In genomic region chr1:171957411-171957810, GRCm38 (mm10) we compare ENCODE assay signal across 20 mouse cellular contexts. TPM values are rescaled to one million over a fixed set of nuclear protein-coding genes. Genes with fewer than 3 reads are reported as not detected.
DNase-seq lines count a peak whose midpoint lies in the region; ATAC-seq and TF ChIP-seq lines count a peak whose summit lies in the region.
"Had no signal": no experiment of that assay in that cellular context is flagged by ENCODE, and none has a peak within 500 bp of the region (broad histone marks: within the 10 kb centered on the region; RNA-seq: fewer than 3 reads in every experiment).

No protein-coding gene starts in this region.

- no peaks in the 10 kb centered on the region for H3K27me3 ChIP-seq in heart, embryonic 10.5 days (ENCODE audit: insufficient read depth, poor library complexity, severe bottlenecking)
- no peaks in the 10 kb centered on the region for H3K27me3 ChIP-seq in megakaryocyte, embryonic 14.5 days (replicated peaks)
- H3K27me3 ChIP-seq in forebrain, embryonic 16.5 days (replicated peaks; ENCODE audit: control insufficient read depth, insufficient read depth, low read length) = no peaks in the 10 kb centered on the region
- H3K27me3 ChIP-seq: hindbrain, embryonic 12.5 days had no signal

- no peak overlapping the region for H3K9ac ChIP-seq in forebrain, embryonic 16.5 days (replicated peaks; ENCODE audit: low read depth, low read length)
- H3K9ac ChIP-seq: hindbrain, embryonic 12.5 days; liver, postnatal 0 days had no signal

- ATAC-seq in forebrain, embryonic 16.5 days = no peak
- ATAC-seq: forebrain, embryonic 14.5 days; intestine, embryonic 16.5 days; liver, postnatal 0 days; midbrain, embryonic 16.5 days had no signal

- TF ChIP-seq CTCF in bone marrow macrophage, adult 2 months (IDR thresholded peaks at IDR 0.05; ENCODE audit: low read depth, low read length) = no peak

- 71% methylated on average over 2 of the region's 2 CpGs for WGBS in heart, embryonic 10.5 days
- WGBS in forebrain, embryonic 16.5 days = 93% methylated on average over 2 of the region's 2 CpGs

- H3K36me3 ChIP-seq in heart, embryonic 10.5 days = no peaks in the 10 kb centered on the region
- H3K36me3 ChIP-seq in megakaryocyte, embryonic 14.5 days (replicated peaks; ENCODE audit: low read length) = no peaks in the 10 kb centered on the region
- no peaks in the 10 kb centered on the region for H3K36me3 ChIP-seq in forebrain, embryonic 16.5 days (ENCODE audit: control insufficient read depth, insufficient read depth)
- H3K36me3 ChIP-seq: hindbrain, embryonic 12.5 days had no signal

- H3K27ac ChIP-seq in heart, embryonic 10.5 days = no peak overlapping the region
- H3K27ac ChIP-seq in bone marrow macrophage, adult 2 months (ENCODE audit: insufficient read depth, low read depth, low read length) = peak overlapping the region; percentile 45
- no peak overlapping the region for H3K27ac ChIP-seq in forebrain, embryonic 16.5 days (ENCODE audit: low read length)
- H3K27ac ChIP-seq: hindbrain, embryonic 12.5 days; layer of hippocampus, adult 2 months; stomach, postnatal 0 days had no signal

- TF ChIP-seq POLR2A in bone marrow macrophage, adult 2 months (IDR thresholded peaks at IDR 0.05; ENCODE audit: borderline replicate concordance, low read depth, low read length) = no peak

- no peaks in the 10 kb centered on the region for H3K4me1 ChIP-seq in heart, embryonic 10.5 days
- H3K4me1 ChIP-seq in bone marrow macrophage, adult 2 months (ENCODE audit: control insufficient read depth, insufficient read depth, low read length) = peaks cover 13% of the 10 kb centered on the region
- H3K4me1 ChIP-seq in megakaryocyte, embryonic 14.5 days = peaks cover 7% of the 10 kb centered on the region
- H3K4me1 ChIP-seq in forebrain, embryonic 16.5 days (replicated peaks; ENCODE audit: control insufficient read depth, insufficient read depth, low read length) = no peaks in the 10 kb centered on the region
- H3K4me1 ChIP-seq: hindbrain, embryonic 12.5 days had no signal

- no peak overlapping the region for H3K4me3 ChIP-seq in heart, embryonic 10.5 days
- H3K4me3 ChIP-seq in bone marrow macrophage, adult 2 months (ENCODE audit: insufficient read depth, low read length) = no peak overlapping the region
- peak overlapping the region; percentile 16 for H3K4me3 ChIP-seq in megakaryocyte, embryonic 14.5 days (replicated peaks)
- no peak overlapping the region for H3K4me3 ChIP-seq in forebrain, embryonic 16.5 days (replicated peaks; ENCODE audit: low read length)
- H3K4me3 ChIP-seq: erythroblast, embryonic 14.5 days; hindbrain, embryonic 12.5 days; layer of hippocampus, adult 2 months had no signal

- peak; percentile 66 for DNase-seq in heart, embryonic 10.5 days (ENCODE audit: low spot score)
- no peak for DNase-seq in heart, postnatal 10 days
- DNase-seq in CD4-positive, CD25-positive, alpha-beta regulatory T cell, adult 2 months (ENCODE audit: low read depth, low spot score) = peak; percentile 36
- no peak for DNase-seq in left cerebral cortex, postnatal 10 days (ENCODE audit: extremely low spot score in 1 of 2, low spot score in 2 of 2)
- DNase-seq in cerebellum, adult 9-11 months = no peak
- DNase-seq: cerebellum, adult 18-20 months; gastrocnemius, postnatal 36 days; liver, postnatal 0 days; thymus, postnatal 4 days had no signal

- H3K4me2 ChIP-seq in forebrain, embryonic 16.5 days (ENCODE audit: low read length) = no peak overlapping the region
- H3K4me2 ChIP-seq: hindbrain, embryonic 12.5 days had no signal

- H3K9me3 ChIP-seq in heart, embryonic 10.5 days = no peaks in the 10 kb centered on the region
- H3K9me3 ChIP-seq in megakaryocyte, embryonic 14.5 days = peaks cover 3% of the 10 kb centered on the region; the same call in 1 of the 2 replicates
- H3K9me3 ChIP-seq in forebrain, embryonic 16.5 days (ENCODE audit: control insufficient read depth, low read length) = no peaks in the 10 kb centered on the region
- H3K9me3 ChIP-seq: hindbrain, embryonic 12.5 days had no signal

- intact Hi-C loops in heart, postnatal 10 days (cut with DNase I) = no loop called here
- intact Hi-C loops in left cerebral cortex, postnatal 10 days (cut with DNase I) = no loop called here

RNA-seq across cellular contexts. Expression of gene Slamf6, which starts 40.1 kb away (rescaled TPM):
- 0.08 TPM in 1 of 2 replicates, not detected in the other for polyA plus RNA-seq in heart, embryonic 10.5 days (2016; fragmentation: Nextera tagmentation; extraction: Ambion mirVana)
- total RNA-seq in heart, postnatal 10 days (2021) = under 1 TPM; 0.42 to 0.84 TPM
- 0.83 and 0.94 TPM in 2 replicates for polyA plus RNA-seq in bone marrow macrophage, adult 2 months (2012; ENCODE audit: insufficient read depth, insufficient read length, missing spikeins)
- polyA plus RNA-seq in megakaryocyte, embryonic 14.5 days (2012; ENCODE audit: insufficient read depth, low replicate concordance) = not detected in 2 replicates
- polyA plus RNA-seq in forebrain, embryonic 16.5 days (2015; fragmentation: Nextera tagmentation; extraction: Ambion mirVana) = not detected in 2 replicates
- total RNA-seq in left cerebral cortex, postnatal 10 days (2021) = under 1 TPM in 1 of 2 experiments, not detected in 1; 0.24 TPM
- total RNA-seq: layer of hippocampus, adult 2 months had no signal
- polyA plus RNA-seq: embryonic facial prominence, embryonic 11.5 days; forebrain, embryonic 14.5 days; midbrain, embryonic 16.5 days had no signal

Comparison
In these comparisons a context has a peak if more than half of its experiments do, and no peak if none do; other contexts are left out.
1. DNase-seq: peak in heart, embryonic 10.5 days (single experiment) and CD4-positive, CD25-positive, alpha-beta regulatory T cell, adult 2 months (single experiment); none in heart, postnatal 10 days (0 of 2), left cerebral cortex, postnatal 10 days (0 of 2) and cerebellum, adult 9-11 months (single experiment).